Mouse (Mus musculus) spleen, postnatal 4 days (tissue): ENCODE results near the gene H6pd.

ENCODE experiments used
- DNase-seq, 2 experiments: peaks; one replicate each; pipeline ENCODE4 v3.0.0; 2022; ENCODE audit warnings: low spot score in 2 of 2

The H6pd gene

DNA sequence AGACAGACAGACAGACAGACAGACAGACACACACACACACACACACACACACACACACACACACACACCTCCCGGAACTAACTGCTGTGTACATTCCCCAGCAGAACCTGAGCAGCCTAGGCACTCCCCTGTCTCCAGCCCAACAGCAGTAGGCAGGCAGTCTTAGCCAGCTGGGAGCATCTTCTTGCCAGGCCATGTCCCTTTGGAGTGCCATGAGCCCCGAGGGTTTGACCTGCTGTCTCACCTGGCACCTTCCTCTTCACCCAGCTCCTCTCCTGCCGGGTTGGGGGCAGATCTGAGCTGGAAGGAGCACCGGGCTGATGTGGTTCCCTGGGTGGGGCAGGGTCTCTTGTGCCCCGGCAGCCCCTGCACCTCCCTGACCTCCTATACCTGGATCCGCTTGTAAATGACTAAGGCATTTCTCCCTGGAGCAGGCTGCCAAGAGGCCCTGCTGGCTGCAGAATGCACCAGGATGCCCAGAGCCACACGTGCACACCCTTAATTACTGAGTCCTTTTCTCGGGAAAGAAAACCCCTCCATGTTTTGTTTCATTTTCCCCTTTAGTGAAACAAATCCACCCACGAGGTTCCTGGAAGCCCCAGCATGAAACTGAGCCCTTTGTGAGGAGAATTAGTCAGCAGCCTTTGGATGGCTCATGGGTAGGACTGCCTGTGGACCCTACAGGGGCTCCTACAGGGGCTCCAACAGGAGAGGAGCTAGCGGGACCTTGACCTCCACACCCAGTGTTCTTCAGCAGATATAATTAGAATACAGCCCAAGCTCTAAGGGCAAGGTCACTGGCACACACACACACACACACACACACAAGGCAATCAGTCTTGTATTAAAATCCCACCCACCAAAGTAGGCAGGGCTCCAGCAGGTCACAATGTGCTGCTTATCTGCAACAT lies 65.7 kb downstream of the H6pd start:
- no peak for DNase-seq

DNA sequence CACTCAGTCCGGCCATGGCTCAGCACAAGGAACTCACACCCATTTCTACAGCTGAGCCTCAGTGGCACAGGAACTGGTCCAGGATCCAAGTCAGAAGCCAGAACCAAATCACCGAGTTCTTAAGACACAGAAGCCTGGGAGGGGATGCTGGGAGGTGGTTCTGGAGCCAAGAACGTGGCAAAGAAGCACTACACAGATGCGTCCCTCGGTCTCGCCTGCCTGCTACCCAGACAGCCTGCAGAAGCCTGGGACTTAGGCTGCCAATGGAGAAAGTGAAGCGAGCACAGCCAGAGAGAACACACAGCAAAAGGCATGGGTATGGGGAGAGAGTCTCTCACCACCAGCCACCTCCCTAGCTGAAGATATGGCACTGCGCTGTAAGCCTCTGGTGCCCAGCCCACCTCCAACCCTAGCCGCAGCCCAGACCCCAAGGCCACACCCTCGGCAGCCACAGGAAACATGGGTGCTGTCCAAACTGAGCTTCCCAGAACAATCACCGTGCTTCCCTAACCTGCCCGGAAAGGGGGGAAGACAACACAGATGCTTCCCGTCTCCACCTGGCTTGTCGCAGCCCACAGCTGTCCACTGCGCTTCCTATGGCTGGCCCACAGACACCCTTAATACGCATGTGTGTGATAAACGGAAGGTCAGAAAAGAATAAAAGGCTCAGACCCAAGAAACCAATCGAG lies 67.6 kb downstream of the H6pd start:
- no peak for DNase-seq

DNA sequence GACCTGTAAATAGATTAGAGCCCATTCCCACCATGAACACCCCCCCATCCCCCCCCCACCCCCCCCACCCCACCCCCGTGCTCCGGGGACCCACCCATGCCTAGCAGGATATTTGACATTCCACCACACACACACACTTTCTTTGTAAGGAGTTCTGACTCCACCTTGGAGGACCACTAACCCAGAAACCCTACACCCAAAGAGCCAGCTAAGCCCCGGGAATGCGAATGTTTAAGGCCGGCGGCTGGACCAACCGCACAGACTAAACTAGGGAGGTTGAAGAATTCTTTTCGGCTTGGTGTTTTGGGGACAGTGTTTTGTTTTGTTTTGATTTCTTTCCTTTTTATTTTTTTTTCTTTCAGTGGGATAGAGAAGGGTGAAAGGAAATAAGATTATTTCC lies 70.1 kb downstream of the H6pd start:
- DNase-seq = no peak

DNA sequence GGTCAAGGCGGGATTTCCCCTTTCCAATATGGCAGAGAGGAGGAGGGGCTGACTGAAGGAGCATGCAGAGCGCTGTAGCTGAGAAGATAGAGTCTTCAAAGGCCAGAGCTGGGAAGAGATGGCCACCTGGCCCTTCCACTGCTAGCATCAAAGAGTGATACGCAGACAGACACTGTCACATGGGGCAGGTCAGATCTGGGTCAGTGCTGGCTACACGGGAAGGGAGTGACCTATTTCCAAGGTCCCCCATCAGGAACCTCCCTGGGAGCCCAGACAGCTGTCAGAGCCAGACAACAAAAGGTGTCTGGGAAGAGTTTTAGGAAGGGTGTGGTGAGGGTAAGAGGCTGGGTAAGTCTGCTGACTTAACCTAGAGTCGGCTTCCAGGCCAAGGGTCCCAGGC lies 71.9 kb downstream of the H6pd start:
- DNase-seq = no peak

DNA sequence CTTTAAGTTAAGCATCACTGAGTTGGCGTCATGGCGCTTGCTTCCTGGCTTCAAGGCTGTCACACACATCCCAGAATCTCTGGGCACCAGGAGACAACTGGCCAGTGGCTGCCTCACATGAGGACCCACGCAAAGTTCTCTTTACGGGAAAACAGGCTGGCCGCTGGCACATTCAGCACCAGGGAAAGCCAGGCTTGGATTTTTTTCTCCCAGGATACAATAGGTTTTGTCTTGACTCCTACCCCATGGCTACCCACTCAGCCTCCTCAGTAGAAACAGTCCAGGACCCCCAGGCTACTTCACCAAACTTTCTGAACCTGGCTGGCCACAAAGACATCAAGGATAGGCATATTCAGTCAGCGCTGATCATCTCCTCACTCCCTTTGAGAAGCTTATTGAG lies 73.4 kb downstream of the H6pd start:
- no peak for DNase-seq

DNA sequence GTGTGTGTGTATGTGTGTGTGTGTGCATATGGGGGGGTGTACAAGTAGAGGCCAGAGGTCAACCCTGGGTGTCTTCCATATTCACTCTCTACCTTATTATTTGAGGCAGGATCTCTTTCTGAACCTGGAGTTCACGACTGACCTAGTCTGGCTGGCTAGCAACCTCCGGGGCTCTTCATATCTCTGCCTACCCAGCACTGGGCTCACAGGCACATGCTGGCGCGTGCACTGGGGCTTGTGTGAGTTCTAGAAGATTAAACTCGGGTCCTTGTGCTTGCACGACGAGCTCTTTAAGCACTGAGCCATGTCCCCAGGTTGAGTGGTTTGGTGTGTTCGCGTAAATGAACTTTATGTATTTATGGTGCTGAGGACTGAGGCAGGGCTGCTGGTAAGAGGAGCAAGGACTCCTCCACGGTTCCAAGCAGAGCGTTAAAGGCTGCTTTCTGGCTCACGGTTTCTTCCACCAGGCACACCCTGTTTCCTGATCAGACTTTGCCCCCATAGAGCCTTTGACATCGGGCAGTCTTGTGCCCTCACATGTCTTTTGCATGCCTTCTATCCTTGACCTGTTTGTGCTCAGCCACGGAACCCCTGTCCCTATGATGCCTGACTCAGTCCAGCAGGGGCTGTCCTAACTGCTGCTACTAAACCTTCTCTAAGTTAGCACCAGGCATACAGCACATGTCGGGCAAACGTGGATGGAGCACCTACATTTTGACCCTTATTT lies 75.1 kb downstream of the H6pd start:
- DNase-seq = no peak

DNA sequence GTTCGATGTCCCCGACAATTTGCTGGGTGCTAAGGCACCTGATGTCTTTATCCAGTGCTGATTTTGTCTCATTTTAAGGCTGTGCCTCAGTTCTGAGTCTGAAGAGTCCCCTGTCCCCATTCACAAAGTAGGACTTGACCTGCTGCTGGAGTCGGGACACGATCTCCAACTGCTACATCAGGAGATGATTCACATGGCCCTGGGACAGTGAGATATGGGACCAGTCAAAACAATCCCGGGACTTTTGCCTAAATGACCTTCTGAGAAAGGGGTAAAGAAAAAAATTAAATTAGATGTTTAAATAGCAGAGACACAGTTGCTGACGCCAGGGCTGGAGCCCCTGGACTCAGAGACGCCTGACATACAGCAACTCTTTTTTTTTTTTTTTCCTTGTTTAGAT lies 75.8 kb downstream of the H6pd start:
- DNase-seq = no peak

DNA sequence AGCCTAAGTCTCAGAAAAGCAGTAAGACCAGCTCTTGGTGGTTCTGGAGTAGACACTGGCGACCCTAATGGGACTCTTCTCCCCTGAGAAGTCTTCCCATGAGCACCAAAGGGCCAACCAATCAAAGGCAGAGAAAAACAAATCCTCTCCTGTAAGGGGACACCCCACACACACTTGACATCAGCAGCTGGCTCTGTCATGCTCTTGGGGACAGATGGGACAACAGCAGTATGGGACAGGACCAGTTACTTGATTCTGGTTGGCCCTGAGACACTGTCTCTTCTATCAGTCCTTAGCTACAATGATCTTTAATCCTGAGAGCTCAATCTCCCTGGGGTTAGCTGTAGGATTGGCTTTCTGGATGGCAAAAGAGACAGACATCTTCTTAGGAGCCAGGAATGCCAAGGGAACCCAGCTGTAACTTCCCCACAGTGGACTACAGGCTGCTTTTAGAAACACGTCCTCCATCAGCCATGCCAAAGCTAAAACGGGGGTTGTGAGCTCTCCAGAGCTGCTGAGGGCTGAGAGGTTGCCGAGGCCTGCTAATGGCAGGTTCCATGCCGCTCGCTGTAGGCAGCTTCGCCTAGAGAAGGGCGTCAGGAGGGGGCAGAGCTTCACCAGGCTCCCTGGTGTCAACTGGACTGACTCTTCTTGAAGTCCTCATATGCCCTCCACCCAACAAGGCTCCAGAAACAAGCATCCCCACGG lies 76.6 kb downstream of the H6pd start:
- no peak for DNase-seq

DNA sequence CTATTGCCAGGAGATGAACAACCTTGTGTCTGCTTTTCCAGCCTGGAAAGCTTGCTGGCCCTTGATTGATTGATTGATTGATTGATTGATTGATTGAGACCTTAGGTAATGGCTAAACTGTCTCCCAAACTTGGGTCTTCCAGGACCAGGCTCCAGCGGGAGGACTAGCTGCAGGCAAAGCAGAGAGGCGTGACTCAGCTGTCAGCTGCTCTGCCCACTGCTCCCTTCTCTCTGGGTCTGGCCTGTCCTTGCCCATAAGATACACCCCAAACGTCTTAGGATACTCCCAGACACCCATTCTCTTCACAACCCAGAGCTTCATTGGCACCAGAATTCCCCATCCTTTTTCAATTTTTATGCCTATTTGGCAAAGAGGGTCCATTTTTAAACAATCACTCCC lies 78.1 kb downstream of the H6pd start:
- DNase-seq = no peak
